In the genomic region with DNA sequence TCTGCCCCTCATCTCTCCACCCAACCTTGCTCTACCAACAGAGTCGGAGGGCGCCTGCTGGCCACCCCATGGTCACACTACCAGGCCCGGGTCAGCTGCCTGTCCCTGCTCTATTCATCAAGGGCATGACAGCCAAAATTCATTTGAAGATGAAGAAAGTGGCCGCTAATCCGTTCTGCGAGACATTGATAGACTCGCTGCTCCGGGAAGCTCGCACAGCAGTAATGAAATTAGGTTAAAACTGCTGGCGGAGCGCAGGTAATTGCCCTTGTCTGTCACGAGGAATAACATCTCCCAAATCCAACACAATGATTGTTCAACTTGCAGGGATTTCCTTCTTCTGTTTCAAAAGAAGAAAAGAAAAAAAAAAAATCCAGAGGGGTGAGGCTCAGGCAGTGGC, we compare ENCODE assay signal across 16 mouse cellular contexts.
"Had no signal": no experiment of that assay in that cellular context is flagged by ENCODE, and none has a peak within 500 bp of the region (broad histone marks: within the 10 kb centered on the region; RNA-seq: fewer than 3 reads in every experiment).

No protein-coding gene starts in this region.

- H3K9me3 ChIP-seq: liver, embryonic 12.5 days; lung, embryonic 15.5 days; midbrain, embryonic 13.5 days; neural tube, embryonic 12.5 days had no signal

- H3K36me3 ChIP-seq: liver, embryonic 12.5 days; lung, embryonic 15.5 days; midbrain, embryonic 13.5 days; neural tube, embryonic 12.5 days had no signal

- H3K9ac ChIP-seq: liver, embryonic 12.5 days; liver, embryonic 14.5 days; lung, embryonic 15.5 days; midbrain, embryonic 13.5 days; neural tube, embryonic 12.5 days had no signal

- H3K4me2 ChIP-seq: liver, embryonic 12.5 days; lung, embryonic 15.5 days; midbrain, embryonic 13.5 days; neural tube, embryonic 12.5 days had no signal

- DNase-seq: lung, adult 18-20 months; lung, postnatal 14 days; lung, postnatal 36 days; right cerebral cortex, postnatal 14 days; thymus, adult 18-20 months; thymus, postnatal 14 days; thymus, postnatal 36 days had no signal

- H3K27ac ChIP-seq: liver, embryonic 12.5 days; liver, embryonic 14.5 days; lung, embryonic 15.5 days; macrophage; midbrain, embryonic 13.5 days; neural tube, embryonic 12.5 days had no signal

- ATAC-seq: liver, embryonic 12.5 days; lung, postnatal 0 days; midbrain, embryonic 13.5 days; midbrain, embryonic 16.5 days had no signal

- H3K4me3 ChIP-seq: liver, embryonic 12.5 days; lung, embryonic 15.5 days; megakaryocyte, embryonic 14.5 days; midbrain, embryonic 13.5 days; neural tube, embryonic 12.5 days had no signal

- H3K27me3 ChIP-seq: lung, embryonic 15.5 days; neural tube, embryonic 12.5 days had no signal
